Mouse (Mus musculus): ENCODE measurements around the gene Mrpl45. TPM values are rescaled to one million over a fixed set of nuclear protein-coding genes. Genes with fewer than 3 reads are reported as not detected.
"Not testable (repeated sequence)": the region's sequence is repeated elsewhere in the genome, so short reads cannot be mapped to it uniquely, and the experiment has no call there.

Mrpl45 gene
- polyA plus RNA-seq, 1 experiment, result 25.5 TPM

DNA sequence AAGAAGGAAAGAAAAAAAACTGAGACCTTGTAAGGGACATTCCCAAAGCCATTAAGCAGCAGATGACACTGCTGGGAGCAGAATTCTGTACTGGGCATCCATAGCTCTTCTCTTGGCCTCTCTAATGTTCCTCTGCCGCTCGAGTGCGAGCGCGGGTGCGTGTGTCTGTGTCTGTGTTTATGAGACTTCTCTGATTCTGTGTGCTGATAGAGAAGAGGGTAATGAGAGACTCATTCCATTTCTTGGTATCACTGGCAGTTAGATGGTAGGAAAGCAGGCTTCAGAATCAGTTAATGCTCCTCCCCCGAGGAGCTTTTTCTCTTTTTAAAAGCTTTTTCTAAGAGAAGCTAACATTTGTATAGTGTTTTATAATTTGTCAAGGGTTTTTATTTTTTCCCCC, 39.7 kb downstream of the Mrpl45 start:
- H3K27me3 ChIP-seq (replicated peaks; ENCODE audit: control insufficient read depth, insufficient read depth, low read length), result no peaks in the 10 kb centered on the region
- DNase-seq, result no peak
- H3K4me3 ChIP-seq (ENCODE audit: insufficient read depth, low read depth, low read length), result no peak overlapping the region
- H3K4me1 ChIP-seq (ENCODE audit: control insufficient read depth, insufficient read depth, low read length), result peaks cover 4% of the 10 kb centered on the region; the same call in 1 of the 2 replicates
- WGBS, result 93% methylated on average over 7 of the region's 7 CpGs
- TF ChIP-seq CTCF (conservative IDR thresholded peaks at IDR 0.05; ENCODE audit: insufficient read depth, insufficient read length, low read depth, low read length), result no peak
- no peak for TF ChIP-seq POLR2A (IDR thresholded peaks at IDR 0.05; ENCODE audit: low read depth, low read length)
- H3K27ac ChIP-seq (ENCODE audit: insufficient read depth, low read depth, low read length), result no peak overlapping the region
- no peaks in the 10 kb centered on the region for H3K36me3 ChIP-seq (ENCODE audit: control insufficient read depth, insufficient read depth, low read length)

DNA sequence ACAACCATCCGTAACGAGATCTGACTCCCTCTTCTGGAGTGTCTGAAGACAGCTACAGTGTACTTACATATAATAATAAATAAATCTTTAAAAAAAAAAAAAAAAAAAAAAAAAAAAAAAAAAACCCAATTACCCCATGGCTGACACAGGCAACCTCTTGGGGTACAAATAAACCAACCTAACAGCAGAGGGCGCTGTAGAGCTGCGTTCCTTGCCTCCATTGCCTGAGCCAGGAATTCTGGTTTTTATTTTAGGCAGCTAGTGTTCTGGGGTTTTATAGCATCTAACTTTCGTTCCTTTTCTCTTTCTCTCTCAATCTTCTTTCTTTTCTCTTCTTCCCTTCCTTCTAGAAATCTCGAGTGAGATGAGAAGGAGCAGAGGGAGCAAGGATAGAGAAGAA, 42.1 kb downstream of the Mrpl45 start:
- H3K27ac ChIP-seq (ENCODE audit: insufficient read depth, low read depth, low read length); H3K4me1 ChIP-seq (ENCODE audit: control insufficient read depth, insufficient read depth, low read length); H3K36me3 ChIP-seq (ENCODE audit: control insufficient read depth, insufficient read depth, low read length); H3K27me3 ChIP-seq (replicated peaks; ENCODE audit: control insufficient read depth, insufficient read depth, low read length); H3K4me3 ChIP-seq (ENCODE audit: insufficient read depth, low read depth, low read length): not testable (repeated sequence)
- 3% methylated on average over 4 of the region's 6 CpGs for WGBS
- peak; percentile 87 for TF ChIP-seq CTCF (conservative IDR thresholded peaks at IDR 0.05; ENCODE audit: insufficient read depth, insufficient read length, low read depth, low read length)
- peak; percentile 87 for DNase-seq

DNA sequence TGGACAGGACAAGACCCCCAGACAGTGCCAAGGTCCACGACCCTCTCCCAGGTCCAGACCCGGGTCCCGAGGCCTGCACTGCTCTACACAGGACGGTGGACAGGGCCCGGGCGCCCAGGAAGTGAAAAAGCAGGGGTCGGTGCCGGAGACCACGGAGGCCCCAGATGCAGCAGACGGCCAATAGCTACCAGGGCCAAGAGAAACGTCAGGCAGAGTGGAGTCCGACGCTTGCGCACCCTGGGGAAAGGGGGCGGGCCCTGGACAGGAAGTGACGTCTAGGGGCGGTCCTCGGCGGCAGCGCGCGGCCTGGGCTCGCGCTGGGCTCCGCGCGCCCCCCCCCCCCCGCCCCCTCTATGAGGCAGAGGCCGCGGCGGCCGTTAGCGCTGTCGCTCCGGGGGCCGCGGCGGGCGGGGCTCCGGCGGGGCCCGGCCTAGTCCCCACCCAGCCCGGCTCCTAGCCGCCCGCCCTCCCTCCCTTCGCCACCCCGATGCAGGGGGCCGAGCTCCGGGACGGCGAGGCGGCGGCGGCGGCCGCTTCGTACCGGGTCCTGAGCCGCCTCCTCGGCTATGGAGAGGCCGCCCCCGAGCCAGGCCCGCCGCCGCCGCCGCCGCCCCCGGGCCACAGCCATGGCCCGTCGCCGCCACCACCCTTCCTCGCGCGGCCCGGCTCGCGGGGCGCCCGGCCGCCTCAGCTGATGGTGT, 46.6 kb downstream of the Mrpl45 start, which contains the start of gene Socs7:
Gene Socs7 (plus strand): TSS at position 604 of the 701 bp plus-strand sequence.
- Histone ChIP-seq H3K36me3 (ENCODE audit: control insufficient read depth, insufficient read depth, low read length) (no peaks in the 10 kb centered on the region), H3K4me1 (ENCODE audit: control insufficient read depth, insufficient read depth, low read length) (peaks cover 10% of the 10 kb centered on the region), H3K4me3 (ENCODE audit: insufficient read depth, low read depth, low read length) (peak within 1 kb of the TSS; percentile 98), H3K27me3 (replicated peaks; ENCODE audit: control insufficient read depth, insufficient read depth, low read length) (no peaks in the 10 kb centered on the region), H3K27ac (ENCODE audit: insufficient read depth, low read depth, low read length) (peak within 1 kb of the TSS; percentile 66)
- WGBS, result 1% methylated on average over 72 of the region's 81 CpGs
- TF ChIP-seq POLR2A (IDR thresholded peaks at IDR 0.05; ENCODE audit: low read depth, low read length) (peak; percentile 45), CTCF (conservative IDR thresholded peaks at IDR 0.05; ENCODE audit: insufficient read depth, insufficient read length, low read depth, low read length) (no peak)
- DNase-seq, result peak; percentile 97

DNA sequence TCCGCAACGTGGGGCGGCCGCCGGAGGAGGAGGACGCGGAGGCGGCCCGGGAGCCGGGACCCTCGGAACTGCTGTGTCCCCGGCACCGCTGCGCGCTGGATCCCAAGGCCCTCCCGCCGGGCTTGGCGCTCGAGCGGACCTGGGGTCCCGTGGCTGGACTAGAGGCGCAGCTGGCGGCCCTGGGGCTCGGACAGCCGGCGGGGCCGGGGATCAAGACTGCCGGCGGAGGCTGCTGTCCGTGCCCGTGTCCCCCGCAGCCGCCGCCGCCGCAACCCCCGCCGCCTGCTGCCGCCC, 47.1 kb downstream of the Mrpl45 start:
- H3K27ac ChIP-seq (ENCODE audit: insufficient read depth, low read depth, low read length), result peak overlapping the region; percentile 66

DNA sequence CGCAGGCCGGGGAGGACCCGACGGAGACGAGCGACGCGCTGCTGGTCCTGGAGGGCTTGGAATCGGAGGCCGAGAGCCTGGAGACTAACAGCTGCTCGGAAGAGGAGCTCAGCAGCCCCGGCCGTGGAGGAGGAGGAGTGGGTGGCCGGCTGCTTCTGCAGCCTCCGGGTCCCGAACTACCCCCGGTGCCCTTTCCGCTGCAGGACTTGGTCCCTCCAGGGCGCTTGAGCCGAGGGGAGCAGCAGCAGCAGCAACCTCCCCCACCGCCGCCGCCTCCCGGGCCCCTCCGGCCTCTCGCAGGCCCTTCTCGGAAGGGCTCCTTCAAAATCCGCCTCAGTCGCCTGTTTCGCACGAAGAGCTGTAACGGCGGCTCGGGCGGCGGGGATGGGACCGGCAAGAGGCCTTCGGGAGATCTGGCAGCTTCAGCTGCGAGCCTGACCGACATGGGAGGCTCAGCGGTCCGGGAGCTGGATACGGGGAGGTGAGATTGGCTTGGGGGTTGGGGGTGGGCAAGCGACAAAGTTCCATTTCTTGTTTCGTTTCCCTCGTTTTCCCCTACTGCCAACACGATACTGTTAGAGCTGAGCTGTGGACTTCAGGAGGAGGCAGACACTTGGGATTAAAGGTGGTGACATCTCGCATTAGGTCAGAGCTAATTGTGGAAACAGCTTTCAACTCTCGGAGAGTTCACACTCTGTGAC, 47.6 kb downstream of the Mrpl45 start:
- Histone ChIP-seq H3K27me3 (replicated peaks; ENCODE audit: control insufficient read depth, insufficient read depth, low read length) (no peaks in the 10 kb centered on the region), H3K4me3 (ENCODE audit: insufficient read depth, low read depth, low read length) (peak overlapping the region; percentile 98), H3K4me1 (ENCODE audit: control insufficient read depth, insufficient read depth, low read length) (peaks cover 10% of the 10 kb centered on the region), H3K36me3 (ENCODE audit: control insufficient read depth, insufficient read depth, low read length) (no peaks in the 10 kb centered on the region), H3K27ac (ENCODE audit: insufficient read depth, low read depth, low read length) (peak overlapping the region; percentile 66)
- TF ChIP-seq CTCF (conservative IDR thresholded peaks at IDR 0.05; ENCODE audit: insufficient read depth, insufficient read length, low read depth, low read length) (no peak), POLR2A (IDR thresholded peaks at IDR 0.05; ENCODE audit: low read depth, low read length) (no peak)
- under 1% methylated on average over 49 of the region's 49 CpGs for WGBS
- DNase-seq, result peak; percentile 37

More for the DNA sequence above, 47.1 kb downstream of the Mrpl45 start:
- Histone ChIP-seq H3K4me3 (ENCODE audit: insufficient read depth, low read depth, low read length) (peak overlapping the region; percentile 98), H3K36me3 (ENCODE audit: control insufficient read depth, insufficient read depth, low read length) (no peaks in the 10 kb centered on the region), H3K4me1 (ENCODE audit: control insufficient read depth, insufficient read depth, low read length) (peaks cover 10% of the 10 kb centered on the region), H3K27me3 (replicated peaks; ENCODE audit: control insufficient read depth, insufficient read depth, low read length) (no peaks in the 10 kb centered on the region)
- peak; percentile 40 for DNase-seq
- WGBS, result under 1% methylated on average over 38 of the region's 39 CpGs
- TF ChIP-seq CTCF (conservative IDR thresholded peaks at IDR 0.05; ENCODE audit: insufficient read depth, insufficient read length, low read depth, low read length) (no peak), POLR2A (IDR thresholded peaks at IDR 0.05; ENCODE audit: low read depth, low read length) (no peak)

DNA sequence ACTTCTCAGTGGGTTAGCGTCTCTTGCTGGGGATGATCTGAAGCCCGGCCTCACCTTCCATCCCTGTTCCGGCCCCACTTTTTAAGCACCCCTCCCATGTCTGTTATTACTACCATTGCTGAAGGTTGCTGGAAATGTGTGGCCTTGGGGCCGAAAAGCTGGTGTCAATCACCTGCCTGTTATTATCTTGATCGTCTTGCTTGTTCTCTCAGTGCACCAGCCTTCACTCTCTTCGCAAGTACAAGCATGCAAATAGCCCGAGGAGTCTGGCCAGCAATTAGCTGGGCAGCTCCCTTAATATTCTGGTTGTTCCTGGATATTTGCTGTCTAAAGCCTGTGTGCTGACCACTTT, 48.1 kb downstream of the Mrpl45 start:
- peak overlapping the region; percentile 98 for H3K4me3 ChIP-seq (ENCODE audit: insufficient read depth, low read depth, low read length)
- peaks cover 15% of the 10 kb centered on the region for H3K4me1 ChIP-seq (ENCODE audit: control insufficient read depth, insufficient read depth, low read length)
- peak; percentile 34 for DNase-seq
- peak overlapping the region; percentile 36 for H3K27ac ChIP-seq (ENCODE audit: insufficient read depth, low read depth, low read length)
- TF ChIP-seq POLR2A (IDR thresholded peaks at IDR 0.05; ENCODE audit: low read depth, low read length), result no peak
- TF ChIP-seq CTCF (conservative IDR thresholded peaks at IDR 0.05; ENCODE audit: insufficient read depth, insufficient read length, low read depth, low read length), result no peak
- H3K36me3 ChIP-seq (ENCODE audit: control insufficient read depth, insufficient read depth, low read length), result no peaks in the 10 kb centered on the region
- WGBS, result 3% methylated on average over 7 of the region's 7 CpGs
- H3K27me3 ChIP-seq (replicated peaks; ENCODE audit: control insufficient read depth, insufficient read depth, low read length), result no peaks in the 10 kb centered on the region

DNA sequence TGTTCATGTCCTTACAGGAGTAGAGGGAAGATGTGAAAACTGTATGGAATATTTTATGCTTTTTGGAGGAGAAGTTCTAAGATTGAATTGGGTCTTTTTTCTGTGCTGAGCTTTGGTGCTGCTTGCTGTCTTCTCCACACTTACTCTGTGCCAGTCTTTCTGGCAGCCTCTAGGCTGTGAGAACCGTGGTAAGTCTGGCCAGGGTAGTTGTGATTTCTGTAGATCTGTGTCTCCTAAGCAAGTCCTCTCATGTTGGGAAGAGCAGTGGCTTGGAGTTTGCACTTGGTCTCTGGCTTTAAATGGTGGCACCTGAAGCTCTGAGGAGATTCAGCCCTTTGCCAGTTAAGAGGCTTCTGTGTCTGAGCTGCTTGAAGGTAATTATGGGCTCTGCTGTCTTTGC, 50.0 kb downstream of the Mrpl45 start:
- H3K4me1 ChIP-seq (ENCODE audit: control insufficient read depth, insufficient read depth, low read length), result peaks cover 16% of the 10 kb centered on the region
- no peak for TF ChIP-seq CTCF (conservative IDR thresholded peaks at IDR 0.05; ENCODE audit: insufficient read depth, insufficient read length, low read depth, low read length)
- no peak for TF ChIP-seq POLR2A (IDR thresholded peaks at IDR 0.05; ENCODE audit: low read depth, low read length)
- H3K27me3 ChIP-seq (replicated peaks; ENCODE audit: control insufficient read depth, insufficient read depth, low read length), result no peaks in the 10 kb centered on the region
- H3K27ac ChIP-seq (ENCODE audit: insufficient read depth, low read depth, low read length), result no peak overlapping the region
- no peak for DNase-seq
- H3K4me3 ChIP-seq (ENCODE audit: insufficient read depth, low read depth, low read length), result no peak overlapping the region
- WGBS, result 50% methylated on average over 1 of the region's 1 CpGs
- H3K36me3 ChIP-seq (ENCODE audit: control insufficient read depth, insufficient read depth, low read length), result no peaks in the 10 kb centered on the region

Measured in kidney, adult 2 months (tissue).